Mouse (Mus musculus) cerebellum, adult 2 months (tissue): Measurements from ENCODE around the gene Nt5c3.

Experiments
- CTCF ChIP-seq: fragments of 200-500 bp; IDR thresholded peaks from 2 replicates; pipeline ENCODE4 v1.5.1; 2011; ENCODE audit warnings: low read depth, mild to moderate bottlenecking, control low read depth, low read length, moderate library complexity, borderline replicate concordance; ENCODE audit not compliant: insufficient read depth
- POLR2A ChIP-seq: fragments of 200-500 bp; IDR thresholded peaks from 2 replicates; pipeline ENCODE4 v1.6.1; 2011; ENCODE audit warnings: low read length, control low read depth, borderline replicate concordance; ENCODE audit not compliant: insufficient read depth

- TF ChIP-seq CTCF (no peak), POLR2A (no peak)
Measured at GRCm38 (mm10) chr6:56890762-56891161, 33.0 kb downstream of the Nt5c3 start.
